Mouse (Mus musculus): ENCODE measurements at regions not wholly inside any gene's neighbourhood (a gene's known extent, or its start where the extent isn't known, plus 50 kb on each side); places are given as distances from the start of the nearest gene placed in this dataset.

GRCm38 (mm10) chr8:97942921-97943320, 1473.3 kb downstream of the Cdh8 start:
- DNase-seq: no peak

DNA sequence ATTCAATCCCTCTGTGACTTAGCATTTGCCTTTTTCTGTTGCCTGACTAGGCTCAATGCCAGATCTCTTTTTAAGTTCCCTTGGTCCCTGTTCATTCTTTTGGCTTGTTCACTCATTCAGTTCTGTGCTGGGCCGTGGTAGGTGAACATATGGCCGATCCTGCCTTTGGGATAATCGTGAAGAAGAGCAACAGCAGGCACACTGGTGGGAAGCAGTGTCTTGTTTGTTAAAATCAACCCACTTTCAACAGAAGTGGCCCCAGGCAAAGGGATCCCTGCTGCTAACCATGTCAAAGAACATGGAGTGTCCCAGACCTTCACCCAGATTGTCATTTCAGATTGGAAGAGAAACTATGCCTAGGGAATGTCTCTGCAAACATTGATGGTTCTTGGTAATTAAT, 1479.4 kb downstream of the Cdh8 start:
- peak; percentile 4 for DNase-seq

Data from cerebellum, adult 11 months (tissue).